Mouse (Mus musculus) lung, postnatal 0 days (tissue): ENCODE data around the gene Sdf2l1. TPM values are rescaled to one million over a fixed set of nuclear protein-coding genes. Genes with fewer than 3 reads are reported as not detected.

ENCODE experiments used
- ATAC-seq: fragments of 200-750 bp; cut with Nextera tagmentation; 2 replicates; pipeline ENCODE4 v1.8.0; 2017; ENCODE audit warnings: moderate library complexity
- DNase-seq: peaks from one replicate; pipeline ENCODE4 v3.0.0-alpha.2; 2016; ENCODE audit warnings: low spot score
- H3K27ac ChIP-seq: fragments of 300-500 bp; sonication (generic); 2 replicates; pipeline ENCODE4 v1.5.1; 2014; ENCODE audit warnings: antibody characterized with exemption, mild to moderate bottlenecking, low read length, mixed read lengths
- H3K27me3 ChIP-seq: fragments of 300-500 bp; sonication (generic); replicated peaks from 2 replicates; pipeline ENCODE4 v1.6.1; 2014; ENCODE audit warnings: low read length, mixed read lengths; ENCODE audit not compliant: insufficient read depth
- H3K36me3 ChIP-seq: fragments of 300-500 bp; sonication (generic); 2 replicates; pipeline ENCODE4 v1.6.1; 2014; ENCODE audit warnings: low read length, mixed read lengths; ENCODE audit not compliant: insufficient read depth
- H3K4me1 ChIP-seq: fragments of 300-500 bp; sonication (generic); 2 replicates; pipeline ENCODE4 v1.6.1; 2014; ENCODE audit warnings: antibody characterized with exemption, low read depth, low read length, mixed read lengths; ENCODE audit not compliant: insufficient read depth
- H3K4me2 ChIP-seq: fragments of 300-500 bp; sonication (generic); replicated peaks from 2 replicates; pipeline ENCODE4 v1.6.1; 2014; ENCODE audit warnings: low read depth, mild to moderate bottlenecking, low read length, moderate library complexity, mixed read lengths
- H3K4me3 ChIP-seq: fragments of 300-500 bp; sonication (generic); 2 replicates; pipeline ENCODE4 v1.5.1; 2014; ENCODE audit warnings: low read depth, low read length
- H3K9ac ChIP-seq: fragments of 300-500 bp; sonication (generic); replicated peaks from 2 replicates; pipeline ENCODE4 v1.6.1; 2014; ENCODE audit warnings: low read depth, mild to moderate bottlenecking
- H3K9me3 ChIP-seq: fragments of 300-500 bp; sonication (generic); 2 replicates; pipeline ENCODE4 v1.6.1; 2016; ENCODE audit warnings: low read length, mixed read lengths
- CTCF ChIP-seq: IDR thresholded peaks from 2 replicates; pipeline ENCODE4 v1.5.1; 2016; ENCODE audit warnings: antibody characterized with exemption, mild to moderate bottlenecking
- EP300 ChIP-seq: IDR thresholded peaks from 2 replicates; pipeline ENCODE4 v1.6.1; 2016; ENCODE audit warnings: antibody characterized with exemption, mild to moderate bottlenecking, control low read depth
- WGBS: fragments of 180-500 bp; shearing (Covaris S2); extraction: QIAGEN DNeasy Blood & Tissue Kit; methylation state at CpG from one replicate; pipeline ENCODE4 v1.1.7; 2014; 5-methylcytosine and 5-hydroxymethylcytosine counted together
- polyA plus RNA-seq: library from polyadenylated mRNA; unstranded; fragments of >200 nt; fragmentation: Nextera tagmentation; extraction: Ambion mirVana; gene quantifications from 2 replicates; pipeline ENCODE4 v1.2.1, GENCODE M21; 2015

Sdf2l1 gene
- polyA plus RNA-seq, 1 experiment from 2014 or later = 20.6 TPM

GRCm38 (mm10) chr16:17147391-17147929, 15.3 kb upstream of the Sdf2l1 start:
- Histone ChIP-seq H3K27ac (no peak overlapping the region), H3K27me3 (no peaks in the 10 kb centered on the region), H3K4me1 (peaks cover 13% of the 10 kb centered on the region; the same call in 1 of the 2 replicates), H3K9me3 (no peaks in the 10 kb centered on the region), H3K4me2 (peak overlapping the region; percentile 95), H3K36me3 (0 out of 2 replicates have a peak, but pooled peaks cover 7% of the 10 kb centered on the region), H3K9ac (no peak overlapping the region), H3K4me3 (peak overlapping the region; percentile 40)
- 3% methylated on average over 41 of the region's 41 CpGs for WGBS
- TF ChIP-seq EP300 = no peak
- no peak for TF ChIP-seq CTCF
- ATAC-seq = peak; percentile 28
- DNase-seq = peak; percentile 57

DNA sequence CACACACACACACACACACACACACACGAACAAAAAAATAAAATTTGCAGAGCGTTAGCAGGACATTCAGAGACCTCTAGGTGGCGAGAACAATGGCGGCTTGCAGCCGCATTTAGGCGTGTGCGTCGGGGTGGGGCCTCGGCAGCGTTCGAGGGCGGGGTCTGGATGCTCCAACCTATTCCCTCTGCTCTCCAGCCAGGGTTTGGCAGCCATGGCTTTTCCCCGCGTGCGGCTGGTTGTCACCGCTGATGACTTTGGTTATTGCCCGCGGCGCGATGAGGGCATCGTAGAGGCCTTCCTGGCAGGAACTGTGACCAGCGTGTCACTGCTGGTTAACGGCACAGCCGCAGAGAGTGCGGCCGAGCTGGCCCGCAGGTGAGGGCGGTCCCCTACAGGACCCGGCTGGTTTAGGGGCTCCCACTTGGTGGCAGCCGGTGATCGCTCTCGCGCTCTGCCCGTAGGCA, 14.6 kb upstream of the Sdf2l1 start, which contains the start of gene Ccdc116:
Gene Ccdc116, minus strand, starts transcription at position 458 of the 464 bp plus-strand sequence.
- H3K4me3 ChIP-seq = peak within 1 kb of the TSS; percentile 40
- H3K9ac ChIP-seq = peak within 1 kb of the TSS; percentile 32; the same call in 1 of the 2 replicates
- no peaks in the 10 kb centered on the region for H3K27me3 ChIP-seq
- TF ChIP-seq EP300 = no peak
- peak; percentile 72 for TF ChIP-seq CTCF
- 0 out of 2 replicates have a peak, but pooled peaks cover 2% of the 10 kb centered on the region for H3K36me3 ChIP-seq
- H3K4me2 ChIP-seq = peak within 1 kb of the TSS; percentile 95
- ATAC-seq (peak; percentile 85), DNase-seq (peak; percentile 89)
- WGBS = under 1% methylated on average over 33 of the region's 34 CpGs
- peaks cover 13% of the 10 kb centered on the region; the same call in 1 of the 2 replicates for H3K4me1 ChIP-seq
- H3K9me3 ChIP-seq = no peaks in the 10 kb centered on the region
- no peak within 1 kb of the TSS for H3K27ac ChIP-seq

- H3K4me2 ChIP-seq = no peak within 1 kb of the TSS
- DNase-seq (peak; percentile 24), ATAC-seq (no peak)
- no peak within 1 kb of the TSS for H3K27ac ChIP-seq
- H3K9me3 ChIP-seq = no peaks in the 10 kb centered on the region
- H3K36me3 ChIP-seq = no peaks in the 10 kb centered on the region
- WGBS = 27% methylated on average over 7 of the region's 7 CpGs
- no peak within 1 kb of the TSS for H3K9ac ChIP-seq
- peaks cover 13% of the 10 kb centered on the region; the same call in 1 of the 2 replicates for H3K4me1 ChIP-seq
- TF ChIP-seq CTCF = no peak
- TF ChIP-seq EP300 = no peak
- no peaks in the 10 kb centered on the region for H3K27me3 ChIP-seq
- no peak within 1 kb of the TSS for H3K4me3 ChIP-seq
These were observed 12.2 kb upstream of the Sdf2l1 start, which contains the start of gene Ydjc for GRCm38 (mm10) chr16:17144339-17144738. Gene Ydjc (plus strand): TSS chr16:17144621.

GRCm38 (mm10) chr16:17137355-17137754, 5.2 kb upstream of the Sdf2l1 start:
- no peaks in the 10 kb centered on the region for H3K4me1 ChIP-seq
- H3K36me3 ChIP-seq = no peaks in the 10 kb centered on the region
- H3K9ac ChIP-seq = no peak overlapping the region
- H3K4me2 ChIP-seq = no peak overlapping the region
- no peak overlapping the region for H3K27ac ChIP-seq
- DNase-seq = no peak
- no peak overlapping the region for H3K4me3 ChIP-seq
- TF ChIP-seq EP300 (no peak), CTCF (no peak)
- ATAC-seq = no peak
- WGBS = 83% methylated on average over 15 of the region's 15 CpGs
- no peaks in the 10 kb centered on the region for H3K9me3 ChIP-seq
- no peaks in the 10 kb centered on the region for H3K27me3 ChIP-seq

DNA sequence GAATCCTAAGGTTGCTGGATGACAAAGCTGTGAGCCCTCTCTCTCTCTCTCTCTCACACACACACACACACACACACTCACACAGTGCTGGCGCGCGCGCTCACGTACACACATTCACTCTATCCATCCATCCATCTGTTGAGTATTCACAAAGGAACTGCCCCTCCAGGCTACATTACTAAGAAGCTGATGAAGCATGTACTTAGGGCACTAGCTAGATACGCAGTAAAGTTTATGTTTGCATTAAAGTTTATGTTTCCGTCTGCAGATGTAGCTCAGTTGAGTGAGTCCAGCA, 670 bp upstream of the Sdf2l1 start:
- ATAC-seq = no peak
- no peaks in the 10 kb centered on the region for H3K27me3 ChIP-seq
- H3K4me3 ChIP-seq = peak overlapping the region; percentile 55; the same call in 1 of the 2 replicates
- no peak for DNase-seq
- H3K9ac ChIP-seq = no peak overlapping the region
- H3K9me3 ChIP-seq = no peaks in the 10 kb centered on the region
- 16% methylated on average over 7 of the region's 7 CpGs for WGBS
- peak overlapping the region; percentile 95 for H3K4me2 ChIP-seq
- no peak overlapping the region for H3K27ac ChIP-seq
- no peaks in the 10 kb centered on the region for H3K36me3 ChIP-seq
- TF ChIP-seq EP300 (no peak), CTCF (no peak)
- H3K4me1 ChIP-seq = 0 out of 2 replicates have a peak, but pooled peaks cover 3% of the 10 kb centered on the region

- Histone ChIP-seq H3K4me1 (0 out of 2 replicates have a peak, but pooled peaks cover 3% of the 10 kb centered on the region), H3K4me3 (peak overlapping the region; percentile 55), H3K27me3 (no peaks in the 10 kb centered on the region), H3K4me2 (peak overlapping the region; percentile 95), H3K36me3 (no peaks in the 10 kb centered on the region), H3K9me3 (no peaks in the 10 kb centered on the region), H3K9ac (peak overlapping the region; percentile 13; the same call in 1 of the 2 replicates), H3K27ac (no peak overlapping the region)
- no peak for TF ChIP-seq EP300
- TF ChIP-seq CTCF = no peak
- DNase-seq (no peak), ATAC-seq (no peak)
- WGBS = 3% methylated on average over 42 of the region's 43 CpGs
These were observed 743 bp downstream of the Sdf2l1 start for GRCm38 (mm10) chr16:17131191-17132088.
